Mouse (Mus musculus) intestine, embryonic 14.5 days (tissue): ENCODE data around the gene Rnf149. TPM values are rescaled to one million over a fixed set of nuclear protein-coding genes. Genes with fewer than 3 reads are reported as not detected.
A peak's percentile ranks its signal among the peaks of the same experiment; 100 is the strongest.

ENCODE experiments used
- ATAC-seq: fragments of 200-750 bp; cut with Nextera tagmentation; replicated peaks from 2 replicates; pipeline ENCODE4 v1.8.0; 2017; ENCODE audit warnings: low read depth, moderate number of reproducible peaks, moderate TSS enrichment, moderate library complexity; ENCODE audit not compliant: low FRiP score, low TSS enrichment
- DNase-seq: peaks from one replicate; pipeline ENCODE4 v3.0.0-alpha.2; 2018; ENCODE audit warnings: low spot score
- H3K27ac ChIP-seq: fragments of 300-500 bp; sonication (generic); 2 replicates; pipeline ENCODE4 v1.5.1; 2014; ENCODE audit warnings: low read depth, mild to moderate bottlenecking, control low read depth
- H3K27me3 ChIP-seq: fragments of 300-500 bp; sonication (generic); replicated peaks from 2 replicates; pipeline ENCODE4 v1.6.1; 2014; ENCODE audit warnings: low read length, control low read depth; ENCODE audit not compliant: control insufficient read depth, insufficient read depth
- H3K36me3 ChIP-seq: fragments of 300-500 bp; sonication (generic); 2 replicates; pipeline ENCODE4 v1.6.1; 2014; ENCODE audit warnings: low read length, control low read depth; ENCODE audit not compliant: control insufficient read depth, insufficient read depth
- H3K4me1 ChIP-seq: fragments of 300-500 bp; sonication (generic); replicated peaks from 2 replicates; pipeline ENCODE4 v1.6.1; 2014; ENCODE audit warnings: low read length, control low read depth, mixed read lengths; ENCODE audit not compliant: control insufficient read depth, insufficient read depth
- H3K4me2 ChIP-seq: fragments of 300-500 bp; sonication (generic); 2 replicates; pipeline ENCODE4 v1.6.1; 2014; ENCODE audit warnings: low read length
- H3K4me3 ChIP-seq: fragments of 300-500 bp; sonication (generic); 2 replicates; pipeline ENCODE4 v1.5.1; 2014; ENCODE audit warnings: low read depth, low read length, control low read depth, mixed read lengths
- H3K9ac ChIP-seq: fragments of 300-500 bp; sonication (generic); 2 replicates; pipeline ENCODE4 v1.6.1; 2014; ENCODE audit warnings: mild to moderate bottlenecking, low read length
- H3K9me3 ChIP-seq: fragments of 300-500 bp; sonication (generic); 2 replicates; pipeline ENCODE4 v1.6.1; 2016; ENCODE audit warnings: low read length, control low read depth; ENCODE audit not compliant: control insufficient read depth
- WGBS: fragments of 180-500 bp; shearing (Covaris S2); extraction: QIAGEN DNeasy Blood & Tissue Kit; methylation state at CpG from one replicate; pipeline ENCODE4 v1.1.7; 2014; 5-methylcytosine and 5-hydroxymethylcytosine counted together
- polyA plus RNA-seq: library from polyadenylated mRNA; unstranded; fragments of >200 nt; fragmentation: Nextera tagmentation; extraction: Ambion mirVana; gene quantifications from 2 replicates; pipeline ENCODE4 v1.2.1, GENCODE M21; 2014

The Rnf149 gene
- polyA plus RNA-seq, 1 experiment from 2014 or later: 44.7 TPM

GRCm38 (mm10) chr1:39531036-39531435, 46.2 kb downstream of the Rnf149 start:
- no peak for DNase-seq
- no peaks in the 10 kb centered on the region for H3K27me3 ChIP-seq
- no peak overlapping the region for H3K27ac ChIP-seq
- H3K4me2 ChIP-seq: no peak overlapping the region
- no peak overlapping the region for H3K4me3 ChIP-seq
- H3K9me3 ChIP-seq: 0 out of 2 replicates have a peak, but pooled peaks cover 2% of the 10 kb centered on the region
- H3K4me1 ChIP-seq: no peaks in the 10 kb centered on the region
- no peak overlapping the region for H3K9ac ChIP-seq
- no peak for ATAC-seq
- H3K36me3 ChIP-seq: no peaks in the 10 kb centered on the region
- 71% methylated on average over 4 of the region's 4 CpGs for WGBS

GRCm38 (mm10) chr1:39530258-39530943, 46.8 kb downstream of the Rnf149 start:
- DNase-seq (peak; percentile 94), ATAC-seq (no peak)
- no peaks in the 10 kb centered on the region for H3K36me3 ChIP-seq
- no peak overlapping the region for H3K9ac ChIP-seq
- no peak overlapping the region for H3K4me3 ChIP-seq
- H3K27me3 ChIP-seq: no peaks in the 10 kb centered on the region
- 0 out of 2 replicates have a peak, but pooled peaks cover 2% of the 10 kb centered on the region for H3K9me3 ChIP-seq
- no peaks in the 10 kb centered on the region for H3K4me1 ChIP-seq
- H3K4me2 ChIP-seq: no peak overlapping the region
- 39% methylated on average over 13 of the region's 13 CpGs for whole genome bisulfite sequencing
- no peak overlapping the region for H3K27ac ChIP-seq

GRCm38 (mm10) chr1:39528319-39528718, 48.9 kb downstream of the Rnf149 start:
- H3K4me2 ChIP-seq: no peak overlapping the region
- H3K4me1 ChIP-seq: no peaks in the 10 kb centered on the region
- H3K27ac ChIP-seq: no peak overlapping the region
- no peak overlapping the region for H3K9ac ChIP-seq
- DNase-seq (no peak), ATAC-seq (no peak)
- H3K9me3 ChIP-seq: 0 out of 2 replicates have a peak, but pooled peaks cover 2% of the 10 kb centered on the region
- H3K27me3 ChIP-seq: no peaks in the 10 kb centered on the region
- no peak overlapping the region for H3K4me3 ChIP-seq
- WGBS: 75% methylated on average over 6 of the region's 6 CpGs
- H3K36me3 ChIP-seq: no peaks in the 10 kb centered on the region

- Histone ChIP-seq H3K4me1 (no peaks in the 10 kb centered on the region), H3K4me3 (no peak overlapping the region), H3K4me2 (no peak overlapping the region), H3K27ac (no peak overlapping the region), H3K9me3 (0 out of 2 replicates have a peak, but pooled peaks cover 2% of the 10 kb centered on the region), H3K36me3 (no peaks in the 10 kb centered on the region), H3K27me3 (no peaks in the 10 kb centered on the region), H3K9ac (no peak overlapping the region)
- 12% methylated on average over 7 of the region's 7 CpGs for WGBS
- ATAC-seq (no peak), DNase-seq (peak; percentile 89)
Observed at GRCm38 (mm10) chr1:39527432-39527831, 49.8 kb downstream of the Rnf149 start.

GRCm38 (mm10) chr1:39526371-39527167, 50.6 kb downstream of the Rnf149 start:
- 0 out of 2 replicates have a peak, but pooled peaks cover 2% of the 10 kb centered on the region for H3K9me3 ChIP-seq
- H3K4me2 ChIP-seq: no peak overlapping the region
- H3K9ac ChIP-seq: no peak overlapping the region
- ATAC-seq: no peak
- H3K4me3 ChIP-seq: no peak overlapping the region
- no peaks in the 10 kb centered on the region for H3K36me3 ChIP-seq
- H3K27me3 ChIP-seq: no peaks in the 10 kb centered on the region
- DNase-seq: no peak
- H3K4me1 ChIP-seq: no peaks in the 10 kb centered on the region
- 79% methylated on average over 9 of the region's 9 CpGs for WGBS
- H3K27ac ChIP-seq: no peak overlapping the region

- Histone ChIP-seq H3K4me1 (no peaks in the 10 kb centered on the region), H3K9ac (no peak overlapping the region), H3K4me3 (no peak overlapping the region), H3K9me3 (0 out of 2 replicates have a peak, but pooled peaks cover 2% of the 10 kb centered on the region), H3K27ac (no peak overlapping the region), H3K27me3 (no peaks in the 10 kb centered on the region), H3K4me2 (no peak overlapping the region), H3K36me3 (no peaks in the 10 kb centered on the region)
- no peak for DNase-seq
- 75% methylated on average over 7 of the region's 7 CpGs for WGBS
- no peak for ATAC-seq
Observed at GRCm38 (mm10) chr1:39525763-39526162, 51.4 kb downstream of the Rnf149 start.

GRCm38 (mm10) chr1:39522519-39522918, 54.7 kb downstream of the Rnf149 start:
- no peaks in the 10 kb centered on the region for H3K9me3 ChIP-seq
- WGBS: 28% methylated on average over 5 of the region's 5 CpGs
- no peaks in the 10 kb centered on the region for H3K27me3 ChIP-seq
- no peak overlapping the region for H3K9ac ChIP-seq
- H3K4me1 ChIP-seq: no peaks in the 10 kb centered on the region
- no peak overlapping the region for H3K27ac ChIP-seq
- no peak overlapping the region for H3K4me3 ChIP-seq
- DNase-seq: no peak
- H3K4me2 ChIP-seq: no peak overlapping the region
- ATAC-seq: no peak
- H3K36me3 ChIP-seq: no peaks in the 10 kb centered on the region

GRCm38 (mm10) chr1:39521326-39521725, 55.9 kb downstream of the Rnf149 start:
- Histone ChIP-seq H3K9me3 (no peaks in the 10 kb centered on the region), H3K27ac (no peak overlapping the region), H3K36me3 (no peaks in the 10 kb centered on the region), H3K4me1 (no peaks in the 10 kb centered on the region), H3K4me2 (no peak overlapping the region), H3K27me3 (no peaks in the 10 kb centered on the region), H3K9ac (no peak overlapping the region), H3K4me3 (no peak overlapping the region)
- WGBS: 88% methylated on average over 7 of the region's 7 CpGs
- ATAC-seq (no peak), DNase-seq (no peak)
